Mouse (Mus musculus): ENCODE measurements around the gene Sgsm1. TPM values are rescaled to one million over a fixed set of nuclear protein-coding genes. Genes with fewer than 3 reads are reported as not detected.

Sgsm1 gene
- polyA plus RNA-seq, 1 experiment, result 1.0 TPM

- TF ChIP-seq POLR2A (IDR thresholded peaks at IDR 0.05; ENCODE audit: control insufficient read depth, extremely low read depth, insufficient read depth, low read length, poor library complexity) (no peak), CTCF (IDR thresholded peaks at IDR 0.05; ENCODE audit: borderline replicate concordance, control insufficient read depth, extremely low read depth, insufficient read depth, low read length, poor library complexity) (no peak)
- no peak for DNase-seq
- Histone ChIP-seq H3K4me1 (replicated peaks; ENCODE audit: control insufficient read depth, insufficient read depth, low read length) (no peaks in the 10 kb centered on the region), H3K36me3 (ENCODE audit: control insufficient read depth, insufficient read depth, low read length) (no peaks in the 10 kb centered on the region), H3K4me3 (ENCODE audit: control insufficient read depth, insufficient read depth, low read length) (no peak overlapping the region), H3K27ac (ENCODE audit: control insufficient read depth, insufficient read depth, low read length) (no peak overlapping the region), H3K27me3 (ENCODE audit: control insufficient read depth, insufficient read depth, low read length) (no peaks in the 10 kb centered on the region)
- 94% methylated on average over 7 of the region's 7 CpGs for WGBS
Observed at GRCm38 (mm10) chr5:113281557-113281956, 29.0 kb downstream of the Sgsm1 start.

GRCm38 (mm10) chr5:113280138-113280856 lies 30.3 kb downstream of the Sgsm1 start:
- Histone ChIP-seq H3K27ac (ENCODE audit: control insufficient read depth, insufficient read depth, low read length) (no peak overlapping the region), H3K27me3 (ENCODE audit: control insufficient read depth, insufficient read depth, low read length) (no peaks in the 10 kb centered on the region), H3K4me3 (ENCODE audit: control insufficient read depth, insufficient read depth, low read length) (no peak overlapping the region), H3K4me1 (replicated peaks; ENCODE audit: control insufficient read depth, insufficient read depth, low read length) (no peaks in the 10 kb centered on the region), H3K36me3 (ENCODE audit: control insufficient read depth, insufficient read depth, low read length) (no peaks in the 10 kb centered on the region)
- 89% methylated on average over 15 of the region's 15 CpGs for WGBS
- no peak for DNase-seq
- TF ChIP-seq CTCF (IDR thresholded peaks at IDR 0.05; ENCODE audit: borderline replicate concordance, control insufficient read depth, extremely low read depth, insufficient read depth, low read length, poor library complexity) (no peak), POLR2A (IDR thresholded peaks at IDR 0.05; ENCODE audit: control insufficient read depth, extremely low read depth, insufficient read depth, low read length, poor library complexity) (no peak)

GRCm38 (mm10) chr5:113275839-113276238 lies 34.7 kb downstream of the Sgsm1 start:
- WGBS, result 94% methylated on average over 10 of the region's 10 CpGs
- no peak for DNase-seq
- TF ChIP-seq CTCF (IDR thresholded peaks at IDR 0.05; ENCODE audit: borderline replicate concordance, control insufficient read depth, extremely low read depth, insufficient read depth, low read length, poor library complexity) (no peak), POLR2A (IDR thresholded peaks at IDR 0.05; ENCODE audit: control insufficient read depth, extremely low read depth, insufficient read depth, low read length, poor library complexity) (no peak)
- Histone ChIP-seq H3K27me3 (ENCODE audit: control insufficient read depth, insufficient read depth, low read length) (no peaks in the 10 kb centered on the region), H3K27ac (ENCODE audit: control insufficient read depth, insufficient read depth, low read length) (no peak overlapping the region), H3K36me3 (ENCODE audit: control insufficient read depth, insufficient read depth, low read length) (no peaks in the 10 kb centered on the region), H3K4me1 (replicated peaks; ENCODE audit: control insufficient read depth, insufficient read depth, low read length) (no peaks in the 10 kb centered on the region), H3K4me3 (ENCODE audit: control insufficient read depth, insufficient read depth, low read length) (no peak overlapping the region)

GRCm38 (mm10) chr5:113271207-113271811 lies 39.3 kb downstream of the Sgsm1 start:
- Histone ChIP-seq H3K27ac (ENCODE audit: control insufficient read depth, insufficient read depth, low read length) (no peak overlapping the region), H3K36me3 (ENCODE audit: control insufficient read depth, insufficient read depth, low read length) (no peaks in the 10 kb centered on the region), H3K4me3 (ENCODE audit: control insufficient read depth, insufficient read depth, low read length) (no peak overlapping the region), H3K4me1 (replicated peaks; ENCODE audit: control insufficient read depth, insufficient read depth, low read length) (no peaks in the 10 kb centered on the region), H3K27me3 (ENCODE audit: control insufficient read depth, insufficient read depth, low read length) (no peaks in the 10 kb centered on the region)
- WGBS, result 87% methylated on average over 11 of the region's 11 CpGs
- no peak for DNase-seq
- TF ChIP-seq POLR2A (IDR thresholded peaks at IDR 0.05; ENCODE audit: control insufficient read depth, extremely low read depth, insufficient read depth, low read length, poor library complexity), result no peak
- TF ChIP-seq CTCF (IDR thresholded peaks at IDR 0.05; ENCODE audit: borderline replicate concordance, control insufficient read depth, extremely low read depth, insufficient read depth, low read length, poor library complexity), result no peak

- H3K4me1 ChIP-seq (replicated peaks; ENCODE audit: control insufficient read depth, insufficient read depth, low read length), result no peaks in the 10 kb centered on the region
- no peak overlapping the region for H3K27ac ChIP-seq (ENCODE audit: control insufficient read depth, insufficient read depth, low read length)
- H3K36me3 ChIP-seq (ENCODE audit: control insufficient read depth, insufficient read depth, low read length), result no peaks in the 10 kb centered on the region
- H3K4me3 ChIP-seq (ENCODE audit: control insufficient read depth, insufficient read depth, low read length), result no peak overlapping the region
- TF ChIP-seq POLR2A (IDR thresholded peaks at IDR 0.05; ENCODE audit: control insufficient read depth, extremely low read depth, insufficient read depth, low read length, poor library complexity), result no peak
- 88% methylated on average over 3 of the region's 3 CpGs for WGBS
- no peak for DNase-seq
- no peaks in the 10 kb centered on the region for H3K27me3 ChIP-seq (ENCODE audit: control insufficient read depth, insufficient read depth, low read length)
Observed at GRCm38 (mm10) chr5:113270043-113270442, 40.5 kb downstream of the Sgsm1 start.

- no peaks in the 10 kb centered on the region for H3K36me3 ChIP-seq (ENCODE audit: control insufficient read depth, insufficient read depth, low read length)
- no peak overlapping the region for H3K27ac ChIP-seq (ENCODE audit: control insufficient read depth, insufficient read depth, low read length)
- no peaks in the 10 kb centered on the region for H3K27me3 ChIP-seq (ENCODE audit: control insufficient read depth, insufficient read depth, low read length)
- no peak for TF ChIP-seq CTCF (IDR thresholded peaks at IDR 0.05; ENCODE audit: borderline replicate concordance, control insufficient read depth, extremely low read depth, insufficient read depth, low read length, poor library complexity)
- no peak for TF ChIP-seq POLR2A (IDR thresholded peaks at IDR 0.05; ENCODE audit: control insufficient read depth, extremely low read depth, insufficient read depth, low read length, poor library complexity)
- H3K4me3 ChIP-seq (ENCODE audit: control insufficient read depth, insufficient read depth, low read length), result no peak overlapping the region
- DNase-seq, result no peak
- no peaks in the 10 kb centered on the region for H3K4me1 ChIP-seq (replicated peaks; ENCODE audit: control insufficient read depth, insufficient read depth, low read length)
Observed at GRCm38 (mm10) chr5:113268246-113268645, 42.3 kb downstream of the Sgsm1 start.
